Mouse (Mus musculus): ENCODE results near the gene Zc3h12b.

The Zc3h12b gene

GRCm38 (mm10) chrX:95711227-95712111, at the start of gene Zc3h12b:
Gene Zc3h12b, plus strand, starts transcription at chrX:95711678.
- peak; percentile 74 for DNase-seq

- DNase-seq: no peak
Measured at GRCm38 (mm10) chrX:95682206-95682605, 29.3 kb upstream of the Zc3h12b start.

- DNase-seq: peak; percentile 7
Measured at GRCm38 (mm10) chrX:95687119-95687518, 24.4 kb upstream of the Zc3h12b start.

GRCm38 (mm10) chrX:95738253-95738652, 26.8 kb downstream of the Zc3h12b start:
- no peak for DNase-seq

GRCm38 (mm10) chrX:95795881-95796280, 84.4 kb downstream of the Zc3h12b start:
- no peak for DNase-seq

GRCm38 (mm10) chrX:95801790-95802189, 90.3 kb downstream of the Zc3h12b start:
- no peak for DNase-seq

- DNase-seq: no peak
Measured at GRCm38 (mm10) chrX:95852806-95853205, 141.3 kb downstream of the Zc3h12b start.

GRCm38 (mm10) chrX:95881111-95881510, 169.6 kb downstream of the Zc3h12b start:
- no peak for DNase-seq

GRCm38 (mm10) chrX:95902716-95903115, 191.2 kb downstream of the Zc3h12b start:
- DNase-seq: no peak

GRCm38 (mm10) chrX:95935481-95935880, 224.0 kb downstream of the Zc3h12b start:
- DNase-seq: peak; percentile 52

- DNase-seq: no peak
Measured at GRCm38 (mm10) chrX:95945496-95945895, 234.0 kb downstream of the Zc3h12b start.

GRCm38 (mm10) chrX:95948135-95948534, 236.7 kb downstream of the Zc3h12b start:
- no peak for DNase-seq

- peak; percentile 15 for DNase-seq
Measured at GRCm38 (mm10) chrX:95950776-95951175, 239.3 kb downstream of the Zc3h12b start.

GRCm38 (mm10) chrX:95956497-95957293, 245.2 kb downstream of the Zc3h12b start, which contains the start of gene Las1l:
Gene Las1l, minus strand, starts transcription at chrX:95956962.
- peak; percentile 95 for DNase-seq

GRCm38 (mm10) chrX:95957461-95957860, 246.0 kb downstream of the Zc3h12b start:
- peak; percentile 42 for DNase-seq

GRCm38 (mm10) chrX:95963366-95963765, 251.9 kb downstream of the Zc3h12b start:
- no peak for DNase-seq

GRCm38 (mm10) chrX:95965036-95965435, 253.6 kb downstream of the Zc3h12b start:
- DNase-seq: no peak

GRCm38 (mm10) chrX:95967847-95968593, 256.5 kb downstream of the Zc3h12b start:
- DNase-seq: peak; percentile 89

- peak; percentile 93 for DNase-seq
Measured at GRCm38 (mm10) chrX:95968594-95968965, 257.1 kb downstream of the Zc3h12b start.

GRCm38 (mm10) chrX:95969116-95969515, 257.6 kb downstream of the Zc3h12b start:
- DNase-seq: peak; percentile 57

- DNase-seq: peak; percentile 19
Measured at GRCm38 (mm10) chrX:95969936-95970335, 258.5 kb downstream of the Zc3h12b start.
